Mouse (Mus musculus) brain, embryonic 18.5 days (tissue): ENCODE data around the gene Xrcc5.

Experiments
- DNase-seq: peaks from one replicate; pipeline ENCODE4 v3.0.0-alpha.2; 2012; ENCODE audit warnings: low read depth, low spot score

Gene Xrcc5

GRCm38 (mm10) chr1:72315447-72315846 lies 8.2 kb downstream of the Xrcc5 start:
- DNase-seq = no peak

- DNase-seq = no peak
These were observed 9.2 kb downstream of the Xrcc5 start for GRCm38 (mm10) chr1:72316409-72316808.

- DNase-seq = no peak
These were observed 9.7 kb downstream of the Xrcc5 start for GRCm38 (mm10) chr1:72316901-72317300.

GRCm38 (mm10) chr1:72320759-72321158 lies 13.5 kb downstream of the Xrcc5 start:
- no peak for DNase-seq

GRCm38 (mm10) chr1:72323248-72323647 lies 16.0 kb downstream of the Xrcc5 start:
- DNase-seq = no peak

GRCm38 (mm10) chr1:72326162-72326821 lies 19.1 kb downstream of the Xrcc5 start:
- no peak for DNase-seq

- no peak for DNase-seq
These were observed 27.6 kb downstream of the Xrcc5 start for GRCm38 (mm10) chr1:72334807-72335206.

- DNase-seq = no peak
These were observed 29.6 kb downstream of the Xrcc5 start for GRCm38 (mm10) chr1:72336780-72337179.

- DNase-seq = no peak
These were observed 31.1 kb downstream of the Xrcc5 start for GRCm38 (mm10) chr1:72338341-72338740.

- DNase-seq = no peak
These were observed 40.7 kb downstream of the Xrcc5 start for GRCm38 (mm10) chr1:72347873-72348272.

GRCm38 (mm10) chr1:72354856-72355255 lies 47.6 kb downstream of the Xrcc5 start:
- DNase-seq = no peak

GRCm38 (mm10) chr1:72358216-72358615 lies 51.0 kb downstream of the Xrcc5 start:
- DNase-seq = no peak

- no peak for DNase-seq
These were observed 52.2 kb downstream of the Xrcc5 start for GRCm38 (mm10) chr1:72359462-72359861.

GRCm38 (mm10) chr1:72360809-72361208 lies 53.6 kb downstream of the Xrcc5 start:
- no peak for DNase-seq

GRCm38 (mm10) chr1:72364661-72365060 lies 57.4 kb downstream of the Xrcc5 start:
- no peak for DNase-seq

GRCm38 (mm10) chr1:72372512-72372911 lies 65.3 kb downstream of the Xrcc5 start:
- DNase-seq = peak; percentile 24

GRCm38 (mm10) chr1:72372913-72373312 lies 65.7 kb downstream of the Xrcc5 start:
- peak; percentile 26 for DNase-seq

GRCm38 (mm10) chr1:72373648-72374047 lies 66.4 kb downstream of the Xrcc5 start:
- DNase-seq = no peak

GRCm38 (mm10) chr1:72374049-72374448 lies 66.8 kb downstream of the Xrcc5 start:
- no peak for DNase-seq

GRCm38 (mm10) chr1:72378151-72378550 lies 70.9 kb downstream of the Xrcc5 start:
- DNase-seq = no peak

GRCm38 (mm10) chr1:72379752-72380353 lies 72.6 kb downstream of the Xrcc5 start:
- no peak for DNase-seq

GRCm38 (mm10) chr1:72380544-72380943 lies 73.3 kb downstream of the Xrcc5 start:
- DNase-seq = no peak

GRCm38 (mm10) chr1:72383056-72383455 lies 75.8 kb downstream of the Xrcc5 start:
- no peak for DNase-seq

GRCm38 (mm10) chr1:72383651-72384050 lies 76.4 kb downstream of the Xrcc5 start:
- DNase-seq = no peak
